Mouse (Mus musculus) ES-Bruce4 (cell line): ENCODE measurements around the gene Selenbp1.
"Not testable (repeated sequence)": the region's sequence is repeated elsewhere in the genome, so short reads cannot be mapped to it uniquely, and the experiment has no call there.

Experiments
- CTCF ChIP-seq: IDR thresholded peaks from one replicate; pipeline ENCODE4 v1.8.1; 2011; ENCODE audit warnings: low read depth, low read length
- EP300 ChIP-seq: IDR thresholded peaks from 2 replicates; pipeline ENCODE4 v1.6.1; 2011; ENCODE audit warnings: low read depth, low read length; ENCODE audit not compliant: insufficient read depth
- POLR2A ChIP-seq: IDR thresholded peaks from one replicate; pipeline ENCODE4 v1.8.1; 2011; ENCODE audit warnings: low read length; ENCODE audit not compliant: insufficient read depth

- not testable (repeated sequence) for TF ChIP-seq CTCF, POLR2A, EP300
Measured at GRCm38 (mm10) chr3:94904759-94905158, 28.1 kb upstream of the Selenbp1 start.
